Mouse (Mus musculus): ENCODE results near the gene Gm572. TPM values are rescaled to one million over a fixed set of nuclear protein-coding genes. Genes with fewer than 3 reads are reported as not detected.

Gm572 gene
- 0.63 TPM in 1 of 2 replicates, not detected in the other for polyA plus RNA-seq (2012; rRNA removed; ENCODE audit: low replicate concordance)

GRCm38 (mm10) chr4:148643291-148644156, at the start of gene Gm572:
Gene Gm572 (plus strand): TSS chr4:148643317.

GRCm38 (mm10) chr4:148602357-148603120, 40.6 kb upstream of the Gm572 start, which contains the start of gene Masp2:
Gene Masp2 (plus strand): TSS chr4:148602554.

GRCm38 (mm10) chr4:148626623-148627185, 16.4 kb upstream of the Gm572 start, which contains the start of gene Tardbp:
Gene Tardbp (minus strand): TSS chr4:148627019.

Other genes starting within 250 kb of the Gm572 start
- gene Ubiad1, start 198.5 kb upstream of the Gm572 start, polyA plus RNA-seq (2012; rRNA removed; ENCODE audit: low replicate concordance) = 24.3 and 33.5 TPM in 2 replicates
- 21.6 and 24.9 TPM in 2 replicates for gene Mtor, start 194.7 kb upstream of the Gm572 start, polyA plus RNA-seq (2012; rRNA removed; ENCODE audit: low replicate concordance)
- gene Angptl7, start 142.9 kb upstream of the Gm572 start, polyA plus RNA-seq (2012; rRNA removed; ENCODE audit: low replicate concordance) = 1.2 and 1.6 TPM in 2 replicates
- 25.4 and 29.5 TPM in 2 replicates for gene Exosc10, start 84.9 kb upstream of the Gm572 start, polyA plus RNA-seq (2012; rRNA removed; ENCODE audit: low replicate concordance)
- 52.4 and 89.7 TPM in 2 replicates for gene Srm, start 51.8 kb upstream of the Gm572 start, polyA plus RNA-seq (2012; rRNA removed; ENCODE audit: low replicate concordance)
- 5.7 and 5.9 TPM in 2 replicates for gene Masp2, start 40.8 kb upstream of the Gm572 start, polyA plus RNA-seq (2012; rRNA removed; ENCODE audit: low replicate concordance)
- 31.8 and 84.4 TPM in 2 replicates for gene Tardbp, start 16.3 kb upstream of the Gm572 start, polyA plus RNA-seq (2012; rRNA removed; ENCODE audit: low replicate concordance)
- gene Casz1, start 161.1 kb downstream of the Gm572 start, polyA plus RNA-seq (2012; rRNA removed; ENCODE audit: low replicate concordance) = 15.6 and 22.6 TPM in 2 replicates

All from mammary gland, adult 2 months (tissue).